Mouse (Mus musculus): Measurements from ENCODE around the gene Ncoa6. TPM values are rescaled to one million over a fixed set of nuclear protein-coding genes. Genes with fewer than 3 reads are reported as not detected.

Gene Ncoa6
- polyA plus RNA-seq, 1 experiment from 2014 or later: 40.0 TPM

DNA sequence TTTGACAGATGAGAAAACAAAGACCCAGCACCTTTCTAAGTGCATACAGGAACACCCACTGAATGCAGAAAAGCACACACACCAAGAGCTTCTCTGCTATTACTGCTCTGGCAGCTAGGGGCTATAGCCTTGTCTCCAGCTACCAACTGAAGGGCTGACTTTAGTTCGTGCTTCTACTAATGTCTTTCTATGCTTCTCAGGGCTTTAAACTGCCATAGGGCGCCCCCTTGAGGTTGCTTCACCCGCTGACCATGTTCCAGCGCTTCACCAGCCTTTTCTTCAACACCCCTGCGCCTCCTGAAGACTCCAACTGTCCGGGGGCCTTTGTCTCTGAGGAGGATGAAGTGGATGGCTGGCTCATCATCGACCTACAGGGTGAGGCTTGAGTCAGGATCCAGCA lies 88.6 kb downstream of the Ncoa6 start:
- H3K27me3 ChIP-seq: no peaks in the 10 kb centered on the region
- ATAC-seq: no peak
- POLR2A ChIA-PET: no interaction called here
- no peak for DNase-seq (ENCODE audit: low read depth, low spot score)
- in situ Hi-C loops (cut with MboI; ENCODE audit: low pct_unique_long_range_greater_than_20kb): loop anchor here (25.0 kb wide), 1 partner anchor 298 kb away; no protein-coding TSS in a partner anchor
- TF ChIP-seq CTCF (IDR thresholded peaks at IDR 0.05): no peak
- CTCF ChIA-PET: interaction anchor here (0.6 to 1.9 kb wide), 7 partner anchors 18 to 178 kb away, joined by 3 to 8 read pairs (median 3); partner anchors contain the start of gene Pigu

DNA sequence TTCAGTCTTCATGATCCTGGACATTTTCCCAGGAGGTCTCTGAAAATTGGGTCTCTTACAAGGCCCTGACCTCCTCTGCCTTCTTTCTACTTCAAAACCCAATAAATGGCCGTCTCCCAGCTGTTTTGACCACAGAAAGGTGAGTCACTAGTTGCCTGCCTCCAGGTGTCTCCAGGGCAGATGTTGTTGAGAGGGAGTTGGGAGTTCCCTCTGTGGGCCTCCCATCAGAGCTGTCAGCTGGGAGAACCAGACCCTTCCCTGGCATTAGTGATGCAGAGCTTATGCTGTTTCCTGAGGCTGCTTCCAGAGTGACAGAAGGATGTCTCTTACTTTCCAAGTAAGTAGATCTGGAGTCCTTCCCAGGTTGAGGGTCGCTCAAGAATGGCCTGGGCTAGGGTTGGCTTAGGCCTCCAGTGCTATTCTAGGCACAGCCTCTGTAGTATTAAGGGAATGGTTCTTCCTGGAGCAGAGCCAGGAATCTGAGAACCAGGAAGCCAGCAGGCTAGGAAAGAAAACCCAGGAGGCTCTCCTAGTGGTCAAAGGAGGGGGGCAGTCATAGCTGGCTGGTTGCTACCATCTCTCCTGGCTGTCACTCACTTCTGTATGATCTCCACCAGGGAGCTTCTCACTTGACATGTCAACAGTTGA lies 90.8 kb downstream of the Ncoa6 start:
- TF ChIP-seq CTCF (IDR thresholded peaks at IDR 0.05): no peak
- in situ Hi-C loops (cut with MboI; ENCODE audit: low pct_unique_long_range_greater_than_20kb): loop anchor here (25.0 kb wide), 1 partner anchor 296 kb away; no protein-coding TSS in a partner anchor
- POLR2A ChIA-PET: interaction anchor here (1.0 to 2.8 kb wide), 3 partner anchors 10 to 107 kb away, joined by 4 to 9 read pairs (median 7); partner anchors contain the start of gene Map1lc3a
- DNase-seq (ENCODE audit: low read depth, low spot score) (no peak), ATAC-seq (peak; percentile 9)
- CTCF ChIA-PET: interaction anchor here (0.7 to 1.8 kb wide), 5 partner anchors 14 to 147 kb away, joined by 3 to 6 read pairs (median 4); partner anchors contain the start of gene Dynlrb1
- H3K27me3 ChIP-seq: no peaks in the 10 kb centered on the region

DNA sequence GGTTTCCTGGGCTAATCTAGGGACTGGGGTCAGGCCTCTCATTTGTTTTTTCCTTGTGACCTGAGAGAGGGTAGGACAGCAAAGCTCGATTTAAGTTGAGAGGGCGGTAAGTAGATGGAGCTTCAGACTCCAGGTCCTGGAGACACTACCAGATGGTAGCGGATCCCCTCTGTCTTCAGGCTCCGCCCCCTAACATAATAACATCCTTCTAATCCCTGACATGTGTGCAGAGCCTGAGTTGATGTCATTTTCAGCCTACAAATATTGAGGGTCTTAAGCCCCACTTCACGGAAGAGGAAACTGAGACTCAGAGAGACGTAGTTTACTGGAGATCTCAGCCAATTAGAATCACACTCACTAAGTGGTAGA lies 91.4 kb downstream of the Ncoa6 start:
- CTCF ChIA-PET: interaction anchor here (1.4 to 1.8 kb wide), 2 partner anchors 15 to 71 kb away, joined by 3 to 5 read pairs; no protein-coding TSS in a partner anchor
- no peak for DNase-seq (ENCODE audit: low read depth, low spot score)
- in situ Hi-C loops (cut with MboI; ENCODE audit: low pct_unique_long_range_greater_than_20kb): loop anchor here (25.0 kb wide), 1 partner anchor 295 kb away; no protein-coding TSS in a partner anchor
- no peak for TF ChIP-seq CTCF (IDR thresholded peaks at IDR 0.05)
- H3K27me3 ChIP-seq: no peaks in the 10 kb centered on the region
- POLR2A ChIA-PET: interaction anchor here (0.7 to 2.8 kb wide), 4 partner anchors 9 to 435 kb away, joined by 3 to 9 read pairs (median 6); partner anchors contain the start of gene Map1lc3a
- peak; percentile 44 for ATAC-seq

DNA sequence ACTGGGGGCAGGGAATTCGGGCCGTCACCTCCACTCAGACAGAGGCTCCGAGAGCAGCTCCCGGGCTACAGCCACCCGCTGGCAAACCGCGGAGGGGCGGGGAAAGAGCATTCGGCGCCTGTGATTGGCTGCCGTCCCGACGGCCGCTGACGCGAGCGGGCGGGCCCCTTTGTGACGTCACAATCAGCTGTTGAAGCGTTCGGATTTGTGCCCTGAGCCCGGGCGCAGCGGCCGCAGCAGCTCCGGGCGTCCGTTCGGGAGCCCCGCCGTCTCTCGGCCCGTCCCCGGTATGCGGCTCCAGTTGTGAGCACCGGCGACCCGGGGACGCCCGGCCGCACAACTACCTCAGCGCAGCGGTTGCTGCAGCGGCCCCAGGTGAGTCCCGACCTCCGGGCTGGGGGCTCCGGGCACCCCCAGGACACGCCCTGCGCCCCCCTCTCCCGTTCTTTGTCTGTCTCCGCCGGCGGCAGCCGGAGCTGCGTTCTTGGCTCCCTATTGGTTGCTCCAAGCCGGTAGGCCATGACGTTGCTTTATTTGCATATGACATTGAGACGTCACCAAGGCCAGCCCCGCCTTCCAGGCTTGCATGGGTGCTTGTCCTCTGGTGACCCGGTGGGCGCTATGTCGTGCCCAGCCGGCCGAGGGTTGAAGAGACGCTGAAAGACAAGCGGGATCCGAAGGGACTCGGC lies 91.9 kb downstream of the Ncoa6 start:
- DNase-seq (ENCODE audit: low read depth, low spot score) (no peak), ATAC-seq (peak; percentile 72)
- ChIA-PET CTCF (interaction anchor here (1.4 kb wide), 1 partner anchor 71 kb away, joined by 3 read pairs; no protein-coding TSS in a partner anchor), POLR2A (interaction anchor here (0.7 to 2.8 kb wide), 4 partner anchors 8 to 436 kb away, joined by 3 to 9 read pairs (median 6); partner anchors contain the start of gene Map1lc3a)
- no peak for TF ChIP-seq CTCF (IDR thresholded peaks at IDR 0.05)
- H3K27me3 ChIP-seq: no peaks in the 10 kb centered on the region
- in situ Hi-C loops (cut with MboI; ENCODE audit: low pct_unique_long_range_greater_than_20kb): loop anchor here (25.0 kb wide), 1 partner anchor 294 kb away; no protein-coding TSS in a partner anchor

DNA sequence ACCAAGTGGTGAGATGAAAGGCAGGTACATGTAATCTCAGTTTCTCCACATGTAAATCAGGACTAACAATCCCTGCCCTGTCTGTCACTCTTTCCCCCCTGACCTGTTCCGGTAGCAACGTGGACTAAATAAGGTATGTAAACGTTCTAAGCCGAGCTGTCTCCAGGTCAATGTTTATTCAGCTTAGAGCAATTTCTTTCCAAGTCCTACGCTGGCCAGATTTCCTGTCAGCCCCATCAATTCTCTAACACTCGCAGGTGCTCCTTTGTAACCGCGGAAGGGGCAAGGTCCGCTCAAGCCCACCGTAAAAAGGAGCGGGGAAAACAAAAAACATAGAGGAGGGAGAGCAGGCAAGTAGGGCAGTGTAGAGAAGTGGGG lies 92.6 kb downstream of the Ncoa6 start:
- CTCF ChIA-PET: interaction anchor here (1.4 kb wide), 1 partner anchor 70 kb away, joined by 3 read pairs; no protein-coding TSS in a partner anchor
- in situ Hi-C loops (cut with MboI; ENCODE audit: low pct_unique_long_range_greater_than_20kb): loop anchor here (25.0 kb wide), 1 partner anchor 294 kb away; no protein-coding TSS in a partner anchor
- DNase-seq (ENCODE audit: low read depth, low spot score) (no peak), ATAC-seq (no peak)
- H3K27me3 ChIP-seq: no peaks in the 10 kb centered on the region
- no peak for TF ChIP-seq CTCF (IDR thresholded peaks at IDR 0.05)
- POLR2A ChIA-PET: interaction anchor here (2.8 kb wide), 1 partner anchor 11 kb away, joined by 9 read pairs; no protein-coding TSS in a partner anchor

DNA sequence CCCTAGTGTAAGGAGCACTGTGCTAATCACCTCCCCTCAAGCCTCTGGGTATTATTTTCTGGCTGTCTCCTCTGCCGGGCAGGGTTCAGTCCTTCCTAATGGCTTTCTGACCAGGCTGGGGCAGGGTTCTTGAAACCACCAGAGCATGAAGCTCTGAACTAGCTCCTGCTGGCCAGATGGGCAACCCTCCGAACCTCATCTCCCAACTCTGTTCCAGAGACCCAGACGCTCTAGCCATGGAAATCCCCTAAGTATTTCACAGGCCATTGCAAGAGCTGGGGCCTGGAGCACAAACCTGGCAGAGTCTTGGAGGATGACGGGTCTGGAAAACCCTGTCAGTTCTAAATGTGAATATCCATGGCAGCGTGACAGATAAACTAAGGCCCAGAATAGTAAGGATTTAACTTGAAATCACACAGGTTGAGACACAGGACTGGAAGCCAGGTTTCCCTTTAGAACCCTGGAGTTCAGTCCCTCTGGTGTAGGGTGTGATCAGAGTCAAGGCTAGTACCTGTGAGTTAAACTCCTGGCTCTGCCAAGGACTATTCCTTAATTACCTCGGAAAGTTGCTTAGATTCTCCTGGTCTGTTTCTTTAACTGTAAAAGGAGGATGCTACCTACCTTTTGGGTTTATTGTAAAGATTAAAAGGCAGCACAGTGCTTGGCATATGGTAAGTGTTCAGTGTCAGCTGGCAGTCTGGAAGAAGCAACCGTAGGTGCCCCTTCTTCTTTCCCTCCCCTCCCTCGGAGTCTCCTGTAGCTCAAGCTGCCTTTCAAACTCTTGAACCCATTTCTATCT lies 93.2 kb downstream of the Ncoa6 start, which contains the start of gene Trp53inp2:
Gene Trp53inp2, plus strand, starts transcription at position 799 of the 799 bp plus-strand sequence.
- in situ Hi-C loops (cut with MboI; ENCODE audit: low pct_unique_long_range_greater_than_20kb): loop anchor here (25.0 kb wide), 1 partner anchor 293 kb away; no protein-coding TSS in a partner anchor
- no peaks in the 10 kb centered on the region for H3K27me3 ChIP-seq
- no peak for DNase-seq (ENCODE audit: low read depth, low spot score)
- no peak for ATAC-seq
- ChIA-PET POLR2A (interaction anchor here (2.8 kb wide), 1 partner anchor 11 kb away, joined by 9 read pairs; no protein-coding TSS in a partner anchor), CTCF (no interaction called here)
- TF ChIP-seq CTCF (IDR thresholded peaks at IDR 0.05): no peak

DNA sequence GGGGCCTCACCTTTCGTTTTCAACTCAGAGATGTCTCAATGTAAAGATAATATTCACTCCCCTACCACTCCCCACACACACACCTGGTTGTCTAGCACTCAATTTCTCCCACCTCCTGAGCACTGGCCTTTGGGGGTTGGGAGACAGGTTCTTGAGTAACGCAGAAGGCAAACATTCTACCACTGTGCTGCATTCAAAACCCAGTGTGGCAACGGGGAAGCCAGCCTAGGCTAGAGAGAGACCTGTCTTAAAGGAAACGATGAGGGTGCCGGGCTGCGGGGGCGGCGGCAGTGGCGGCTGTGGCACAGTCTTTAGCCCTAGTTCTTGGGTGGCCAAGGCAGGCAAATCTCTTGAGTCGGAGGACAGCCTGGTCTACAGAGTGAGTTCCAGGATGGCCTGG lies 97.5 kb downstream of the Ncoa6 start:
- TF ChIP-seq CTCF (IDR thresholded peaks at IDR 0.05): no peak
- no peak for DNase-seq (ENCODE audit: low read depth, low spot score)
- H3K27me3 ChIP-seq: no peaks in the 10 kb centered on the region
- ChIA-PET POLR2A (no interaction called here), CTCF (no interaction called here)
- no peak for ATAC-seq
- in situ Hi-C loops (cut with MboI; ENCODE audit: low pct_unique_long_range_greater_than_20kb): loop anchor here (25.0 kb wide), 1 partner anchor 289 kb away; no protein-coding TSS in a partner anchor

DNA sequence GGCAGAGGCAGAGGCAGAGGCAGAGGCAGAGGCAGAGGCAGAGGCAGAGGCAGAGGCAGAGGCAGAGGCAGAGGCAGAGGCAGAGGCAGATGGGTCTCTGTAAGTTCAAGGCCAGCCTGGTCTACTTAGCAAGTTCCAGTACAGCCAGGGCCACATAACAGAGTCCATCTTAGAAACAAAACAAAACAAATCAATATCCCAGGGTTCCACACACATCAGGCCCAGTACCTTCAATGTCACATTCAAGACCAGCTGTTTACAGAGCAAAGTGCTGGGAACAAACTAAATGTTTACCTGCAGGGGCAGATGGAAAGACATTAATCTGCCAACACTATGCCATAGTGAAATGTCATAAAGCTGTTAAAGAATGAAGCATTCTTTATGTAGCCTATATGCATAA lies 99.2 kb downstream of the Ncoa6 start:
- no peaks in the 10 kb centered on the region for H3K27me3 ChIP-seq
- TF ChIP-seq CTCF (IDR thresholded peaks at IDR 0.05): no peak
- in situ Hi-C loops (cut with MboI; ENCODE audit: low pct_unique_long_range_greater_than_20kb): no loop called here
- ATAC-seq: no peak
- ChIA-PET POLR2A (no interaction called here), CTCF (interaction anchor here (1.3 kb wide), 1 partner anchor 11 kb away, joined by 3 read pairs; no protein-coding TSS in a partner anchor)
- DNase-seq (ENCODE audit: low read depth, low spot score): no peak

DNA sequence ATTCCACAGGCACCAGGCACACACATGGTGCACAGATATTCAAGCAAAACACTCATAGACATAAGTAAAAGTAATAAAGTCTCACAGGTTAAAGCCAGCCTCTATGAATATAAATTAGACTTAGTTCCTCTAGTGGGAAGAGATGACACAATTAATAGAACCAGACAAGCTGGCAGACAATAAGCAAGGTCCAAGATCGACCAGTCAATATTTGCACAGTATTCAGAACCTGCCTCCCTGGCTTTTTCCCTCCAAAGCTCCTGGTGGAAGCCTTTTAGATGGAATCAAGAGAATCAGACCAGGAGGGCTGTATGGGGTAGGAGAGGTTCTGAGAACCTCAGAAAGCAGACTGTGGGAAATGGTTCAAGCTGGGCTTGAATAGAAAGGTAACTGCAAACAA lies 99.8 kb downstream of the Ncoa6 start:
- CTCF ChIA-PET: interaction anchor here (1.3 kb wide), 1 partner anchor 10 kb away, joined by 3 read pairs; no protein-coding TSS in a partner anchor
- in situ Hi-C loops (cut with MboI; ENCODE audit: low pct_unique_long_range_greater_than_20kb): no loop called here
- H3K27me3 ChIP-seq: no peaks in the 10 kb centered on the region
- DNase-seq (ENCODE audit: low read depth, low spot score) (no peak), ATAC-seq (no peak)
- POLR2A ChIA-PET: interaction anchor here (1.2 kb wide), 1 partner anchor 9 kb away, joined by 7 read pairs; no protein-coding TSS in a partner anchor
- TF ChIP-seq CTCF (IDR thresholded peaks at IDR 0.05): no peak

Measured in Patski (cell line).